Mouse (Mus musculus) megakaryocyte progenitor cell, adult 5-6 weeks (primary cell): ENCODE data around the gene B3galt1. TPM values are rescaled to one million over a fixed set of nuclear protein-coding genes. Genes with fewer than 3 reads are reported as not detected.

ENCODE experiments used
- ATAC-seq: replicated peaks from 2 replicates; pipeline ENCODE4 v1.8.0; 2016; ENCODE audit warnings: mild to moderate bottlenecking, moderate TSS enrichment, inconsistent platforms; ENCODE audit not compliant: poor library complexity
- total RNA-seq, 2 experiments: library from RNA; stranded (forward) in 1 of 2; stranded (reverse) in 1 of 2; fragments of 157-497, 149-512 nt in 1 of 2; fragments of 200-1000 nt in 1 of 2; gene quantifications; 2 replicates each; pipeline versions ENCODE4 v1.2.3 to v1.2.4; 2015 to 2017

Gene B3galt1
- total RNA-seq, 2 experiments from 2014 or later: not detected

GRCm38 (mm10) chr2:67902651-67903292, 337.1 kb downstream of the B3galt1 start:
- ATAC-seq: no peak

DNA sequence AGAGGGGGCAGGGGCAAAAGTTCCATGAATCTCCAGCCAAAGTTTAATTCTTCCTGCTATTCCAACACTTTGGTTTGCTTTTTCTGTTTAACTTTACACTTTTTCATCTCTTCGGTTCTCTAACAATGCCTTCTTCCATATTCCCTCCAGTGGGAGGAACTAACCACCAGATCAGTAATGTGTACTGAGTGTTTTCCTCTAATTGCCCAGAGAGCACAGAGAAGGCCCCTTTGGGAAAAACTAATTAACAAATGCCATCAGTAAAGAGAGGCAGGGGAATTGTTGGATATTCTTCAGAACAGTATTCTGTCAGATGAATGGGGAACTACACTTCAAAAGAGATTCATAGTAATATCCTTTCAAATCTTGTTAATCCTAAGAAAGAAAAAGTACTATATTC, 338.1 kb downstream of the B3galt1 start:
- no peak for ATAC-seq

DNA sequence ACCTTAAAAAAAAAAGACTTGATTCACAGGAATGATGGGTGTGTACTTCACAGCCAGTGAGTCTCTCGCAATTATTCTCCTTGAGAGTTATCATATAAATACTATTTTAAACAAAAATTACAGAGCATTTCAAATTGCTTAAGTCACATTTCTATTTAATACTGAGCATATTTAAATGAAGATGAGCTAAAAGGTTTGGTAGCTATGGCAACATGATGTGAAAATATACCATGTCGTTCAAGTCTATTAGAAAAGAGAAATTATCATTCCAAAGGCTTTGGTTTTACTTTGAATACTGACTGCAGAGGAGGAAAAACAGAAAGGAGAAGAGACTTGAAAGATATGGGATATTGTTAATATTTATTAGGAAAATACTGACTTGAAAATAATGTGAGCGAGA, 366.3 kb downstream of the B3galt1 start:
- ATAC-seq: no peak

DNA sequence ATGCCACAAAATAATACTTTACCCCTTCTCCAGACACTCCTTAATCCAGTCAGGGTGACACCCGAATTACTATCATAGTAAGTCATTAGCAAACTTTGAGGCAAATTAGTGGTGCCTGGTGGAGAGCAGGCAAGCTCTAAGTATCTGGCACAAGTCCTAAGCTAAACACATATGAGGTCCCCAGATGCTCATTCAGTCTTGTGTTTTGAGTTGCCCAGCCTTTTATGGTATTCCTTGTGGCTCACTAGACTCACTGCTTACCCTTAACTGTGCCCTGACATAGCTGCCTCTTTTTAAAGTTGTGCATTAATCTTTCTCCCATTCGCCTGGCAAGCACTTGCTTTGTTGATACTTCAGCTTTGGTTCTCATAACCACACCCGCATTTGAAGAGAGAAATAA, 382.7 kb downstream of the B3galt1 start:
- ATAC-seq: no peak

GRCm38 (mm10) chr2:67956182-67956581, 390.5 kb downstream of the B3galt1 start:
- ATAC-seq: no peak

GRCm38 (mm10) chr2:67957561-67957960, 391.9 kb downstream of the B3galt1 start:
- ATAC-seq: no peak

DNA sequence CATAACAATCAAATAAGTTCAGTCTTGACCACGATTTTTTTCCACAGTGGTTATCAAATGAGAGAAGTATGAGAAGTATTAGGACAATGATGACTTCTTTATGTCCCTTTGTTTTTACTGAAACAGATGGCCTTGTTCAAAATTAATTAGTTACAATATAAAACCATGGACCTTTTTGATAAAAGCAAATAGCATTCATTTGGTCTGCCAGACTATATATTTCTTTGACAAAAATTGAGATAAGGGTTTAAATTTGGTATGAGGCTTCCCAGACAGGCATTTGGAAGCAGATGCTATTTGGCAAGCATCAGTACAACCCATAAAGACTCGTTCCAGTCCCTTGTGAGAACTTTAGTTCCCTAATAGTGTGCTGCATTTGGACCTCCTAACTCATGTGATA, 395.0 kb downstream of the B3galt1 start:
- ATAC-seq: no peak

DNA sequence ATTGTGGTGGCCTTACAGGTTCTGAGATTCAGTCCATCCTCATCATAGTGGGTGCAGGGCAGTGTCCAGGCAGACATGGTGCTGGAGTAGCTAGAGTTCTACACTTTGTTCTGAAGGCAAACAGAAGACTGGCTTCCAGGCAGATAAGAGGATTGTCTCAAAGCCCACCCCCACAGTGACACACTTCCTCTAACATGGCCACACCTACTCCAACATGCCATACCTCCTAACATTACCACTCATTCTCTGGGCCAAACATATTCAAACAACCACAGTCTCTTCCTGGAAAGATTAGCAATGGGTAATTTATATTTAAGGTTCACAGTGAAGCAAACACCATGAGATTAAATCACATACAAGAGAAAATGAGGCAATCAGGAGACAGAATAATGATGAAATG, 403.1 kb downstream of the B3galt1 start:
- ATAC-seq: no peak

GRCm38 (mm10) chr2:67971091-67971490, 405.4 kb downstream of the B3galt1 start:
- no peak for ATAC-seq

GRCm38 (mm10) chr2:67971576-67971975, 405.9 kb downstream of the B3galt1 start:
- no peak for ATAC-seq

DNA sequence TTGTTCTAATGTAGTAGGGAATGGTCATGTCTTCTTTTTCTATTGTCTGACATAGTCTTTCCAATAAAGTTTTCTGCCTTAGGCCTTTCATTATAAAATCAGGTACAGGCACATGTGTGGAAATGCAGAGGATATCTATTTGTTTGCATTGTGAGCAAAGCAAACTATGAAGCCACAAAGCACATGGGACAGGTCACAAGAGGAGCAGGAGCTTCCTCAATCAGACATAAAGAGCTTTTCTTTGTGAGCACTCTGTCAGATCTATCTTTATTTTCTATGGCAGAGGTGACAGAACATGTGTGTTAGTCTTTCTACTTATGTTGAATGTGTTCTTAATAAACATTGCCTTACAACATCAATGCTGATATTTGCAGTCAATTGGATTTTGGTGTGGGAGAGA, 410.1 kb downstream of the B3galt1 start:
- no peak for ATAC-seq

GRCm38 (mm10) chr2:67976488-67976887, 410.8 kb downstream of the B3galt1 start:
- no peak for ATAC-seq

- no peak for ATAC-seq
These were observed 412.1 kb downstream of the B3galt1 start for GRCm38 (mm10) chr2:67977620-67978262.

GRCm38 (mm10) chr2:67983563-67983962, 417.9 kb downstream of the B3galt1 start:
- no peak for ATAC-seq

DNA sequence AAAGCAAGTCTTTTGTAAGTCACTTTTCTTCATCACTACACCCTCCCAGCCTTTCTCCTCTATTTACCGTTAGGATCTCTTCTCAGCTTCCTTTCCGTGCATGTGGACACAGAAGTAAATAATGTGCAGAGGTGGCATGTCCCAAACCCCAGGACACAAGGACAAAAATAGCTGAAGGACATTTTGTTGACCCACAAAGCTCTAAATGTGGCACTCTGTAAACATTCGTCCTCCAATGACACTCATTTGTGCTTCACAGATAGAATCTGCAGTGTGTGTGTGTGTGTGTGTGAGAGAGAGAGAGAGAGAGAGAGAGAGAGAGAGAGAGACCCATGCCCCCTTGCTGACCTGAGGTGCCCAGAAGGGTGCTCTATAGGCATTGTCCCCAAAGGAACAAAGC, 419.5 kb downstream of the B3galt1 start:
- ATAC-seq: no peak

DNA sequence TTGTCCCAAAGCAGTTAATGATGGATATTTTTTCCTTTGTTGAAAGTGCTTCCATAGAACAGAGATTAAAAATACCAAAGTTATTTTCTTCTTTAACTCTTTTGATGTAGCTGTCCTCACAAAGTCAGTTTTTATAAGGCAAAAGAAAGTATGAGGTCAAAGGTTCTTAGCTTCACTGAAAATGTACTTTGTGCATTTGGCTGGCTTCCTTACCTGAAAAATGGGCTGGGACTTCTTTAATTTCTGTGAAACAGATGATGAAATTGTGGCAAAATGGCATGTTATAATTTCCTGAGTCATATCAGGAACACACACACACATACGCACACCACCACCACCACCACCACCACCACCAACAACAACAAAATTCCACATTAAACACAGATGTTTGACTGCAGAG, 427.8 kb downstream of the B3galt1 start:
- no peak for ATAC-seq

GRCm38 (mm10) chr2:68003091-68003490, 437.4 kb downstream of the B3galt1 start:
- ATAC-seq: no peak

DNA sequence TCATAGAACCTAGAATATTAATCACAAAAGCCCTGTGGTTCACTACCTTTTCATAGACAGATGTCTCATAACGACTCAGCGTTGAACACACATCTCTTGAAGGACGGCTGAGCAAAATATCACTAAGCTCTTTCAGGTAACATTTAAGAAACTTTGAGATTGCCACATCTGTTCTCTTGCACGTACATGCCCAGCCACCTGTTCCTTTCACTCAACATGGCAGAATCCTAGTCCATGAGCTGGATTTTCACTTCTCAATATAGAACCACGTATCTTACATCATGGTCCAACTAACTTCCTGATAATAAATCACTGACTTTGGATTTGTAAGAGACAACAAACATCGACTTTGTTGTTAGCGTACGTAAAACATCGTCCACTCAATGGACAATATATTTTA, 439.5 kb downstream of the B3galt1 start:
- ATAC-seq: no peak

GRCm38 (mm10) chr2:68005711-68006110, 440.0 kb downstream of the B3galt1 start:
- no peak for ATAC-seq

DNA sequence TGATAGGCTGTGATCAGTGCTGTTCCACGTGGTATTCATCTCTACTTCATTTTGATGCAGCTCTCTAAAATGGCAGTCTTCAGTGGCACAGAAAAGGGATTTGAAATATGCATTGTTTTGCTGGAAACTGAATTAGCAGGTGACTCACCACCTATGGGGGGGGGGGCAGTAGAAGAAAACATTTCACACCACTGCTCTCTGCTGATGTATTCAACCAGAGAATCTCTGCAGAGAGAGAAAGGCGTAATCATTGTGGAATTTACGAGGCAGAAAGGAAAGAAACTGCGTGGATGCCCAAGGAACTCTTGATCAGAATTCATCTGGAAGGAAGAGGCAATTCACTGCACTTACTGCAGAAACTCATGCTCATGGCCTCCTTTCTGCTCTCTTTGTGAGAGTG, 445.7 kb downstream of the B3galt1 start:
- ATAC-seq: no peak

GRCm38 (mm10) chr2:68020251-68020680, 454.6 kb downstream of the B3galt1 start:
- no peak for ATAC-seq

GRCm38 (mm10) chr2:68021541-68022152, 456.0 kb downstream of the B3galt1 start:
- no peak for ATAC-seq
